Mouse (Mus musculus) thymus, postnatal 4 days (tissue): ENCODE measurements around the gene Trim8.

Experiments used
- DNase-seq: peaks from one replicate; pipeline ENCODE4 v3.0.0; 2021

The Trim8 gene

DNA sequence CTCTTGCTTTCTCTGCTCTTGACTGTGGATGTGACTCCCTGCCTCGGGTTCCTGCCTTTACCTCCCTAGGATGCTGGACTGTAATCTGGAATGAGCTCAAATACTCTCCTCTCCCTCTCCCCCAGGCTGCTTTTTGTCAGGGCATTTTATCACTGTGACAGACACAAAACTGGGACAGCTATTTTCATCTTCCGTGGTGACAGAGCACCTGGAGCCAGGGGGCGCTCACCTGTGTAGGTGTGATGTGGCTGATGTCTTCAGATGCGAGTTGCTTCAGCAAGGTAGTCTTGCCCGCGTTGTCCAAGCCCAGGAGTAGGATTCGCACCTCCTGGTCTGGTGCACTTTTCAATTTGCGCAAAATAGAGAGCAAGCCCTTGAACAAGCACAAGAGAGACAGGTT lies 56.5 kb downstream of the Trim8 start:
- DNase-seq = no peak

DNA sequence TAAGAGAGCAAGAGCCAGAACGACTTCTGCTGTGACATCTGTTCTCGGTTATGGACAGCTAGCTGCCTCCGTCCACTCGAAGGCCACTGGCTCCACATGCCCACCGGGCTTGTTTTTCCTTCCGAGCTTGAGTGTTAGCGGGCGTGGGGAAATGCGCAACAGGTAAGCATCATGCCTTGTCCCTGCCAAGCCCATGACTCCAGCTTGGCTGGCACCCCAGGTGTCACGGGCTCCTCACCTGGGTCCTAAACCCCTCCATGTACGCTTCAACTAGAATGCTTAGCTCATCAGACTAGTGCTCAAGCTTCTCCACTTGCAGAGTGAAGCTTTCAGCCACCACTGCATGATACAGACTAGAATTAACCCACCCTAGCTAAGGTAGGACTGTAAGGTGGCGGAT lies 57.1 kb downstream of the Trim8 start:
- DNase-seq = no peak

DNA sequence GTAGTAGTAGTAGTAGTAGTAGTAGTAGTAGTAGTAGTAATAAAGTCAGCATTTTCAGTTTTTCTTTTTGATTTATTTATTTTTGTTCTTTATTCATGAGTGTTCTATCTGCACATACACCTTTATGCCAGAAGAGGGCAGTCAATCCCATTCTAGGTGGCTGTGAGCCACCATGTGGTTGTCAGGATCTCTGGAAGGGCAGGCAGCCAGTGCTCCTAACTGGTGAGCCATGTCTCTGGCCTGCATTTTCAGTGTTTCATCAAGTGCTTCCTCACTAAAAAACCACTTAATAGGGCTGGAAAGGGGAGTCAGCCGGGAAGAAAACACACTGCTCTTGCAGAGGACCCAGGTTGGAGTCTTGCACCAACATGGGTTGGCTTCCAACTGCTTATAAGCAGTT lies 60.6 kb downstream of the Trim8 start:
- peak; percentile 58 for DNase-seq

DNA sequence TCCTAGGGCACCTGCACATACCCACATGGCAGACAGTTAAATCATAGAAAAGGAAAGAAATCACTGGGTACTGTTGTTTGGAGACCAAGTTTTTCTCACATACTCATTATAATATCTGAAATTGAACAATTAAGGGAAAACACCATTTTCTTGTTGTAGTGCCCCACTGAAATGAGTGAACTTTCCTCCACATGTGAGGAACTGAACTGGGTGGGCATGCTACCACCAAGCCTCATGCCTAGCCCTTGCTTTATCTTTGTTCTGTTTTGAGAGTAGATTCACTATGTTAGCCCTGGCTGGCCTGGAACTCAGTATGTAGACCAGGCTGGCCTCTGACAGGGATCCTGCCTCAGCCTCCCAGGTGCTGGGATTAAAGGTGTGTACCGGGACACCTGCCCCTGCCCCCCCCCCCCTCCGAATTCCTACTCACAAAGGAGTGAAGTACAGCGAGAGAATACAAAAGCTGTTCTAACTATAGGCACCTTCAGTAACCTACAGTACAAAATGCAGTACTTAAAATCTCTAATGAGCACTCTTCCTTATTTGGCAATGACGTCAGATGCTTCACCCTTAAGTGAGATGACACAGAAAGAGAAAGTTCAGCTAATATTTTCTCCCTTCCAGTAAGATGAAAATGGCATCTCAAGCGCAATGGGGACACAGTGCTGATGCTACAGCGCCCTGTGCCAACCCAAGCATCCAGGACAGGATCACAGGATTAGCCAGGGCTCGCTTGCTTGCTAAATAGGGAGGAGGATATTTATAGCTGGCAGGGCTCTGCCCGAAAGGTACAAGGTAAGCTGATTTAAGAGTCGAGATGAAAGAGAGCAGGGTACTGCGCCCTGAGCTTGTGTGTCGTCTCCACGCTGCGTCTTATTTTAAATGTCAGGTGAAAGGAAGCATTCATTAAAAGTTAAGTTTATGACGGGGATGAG lies 61.3 kb downstream of the Trim8 start:
- DNase-seq = no peak

DNA sequence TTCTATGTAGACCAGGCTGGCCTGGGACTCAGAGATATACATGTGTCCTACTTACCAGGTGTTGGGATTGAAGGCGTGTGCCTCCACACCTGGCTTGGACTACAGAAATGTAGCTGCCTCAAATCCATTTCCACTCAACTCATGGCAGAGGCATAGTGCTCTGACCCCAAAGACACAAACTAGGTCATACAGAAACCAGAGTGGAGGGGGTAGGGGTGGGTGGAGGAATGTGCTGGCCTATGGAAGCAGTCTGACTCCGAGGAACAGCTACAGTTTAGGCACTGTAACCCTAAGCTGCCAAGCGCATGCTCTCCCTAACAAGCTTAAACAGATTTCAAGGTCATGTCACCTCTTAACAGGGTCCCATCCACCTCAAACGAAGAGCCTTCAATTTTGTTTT lies 62.1 kb downstream of the Trim8 start:
- DNase-seq = no peak

DNA sequence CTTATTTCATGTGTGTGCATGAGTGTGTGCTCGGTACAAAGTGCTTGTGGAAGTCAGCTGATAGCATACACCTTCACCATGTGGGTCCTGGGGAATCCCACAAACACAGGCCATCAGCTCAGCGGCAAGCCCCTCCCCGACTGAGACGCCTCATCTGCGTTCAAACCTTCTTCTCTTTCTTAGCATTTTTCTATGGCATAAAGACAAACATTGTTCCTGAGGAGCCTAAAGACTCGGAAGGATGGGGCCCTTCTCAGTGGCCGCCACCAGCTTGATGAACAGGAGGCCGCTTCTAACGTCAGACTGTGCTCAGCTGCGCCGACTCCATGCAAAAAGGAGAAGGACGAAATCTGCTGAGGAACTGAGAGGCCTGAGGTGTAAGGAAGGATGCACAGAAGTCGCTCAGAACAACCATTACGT lies 62.6 kb downstream of the Trim8 start:
- no peak for DNase-seq
